Mouse (Mus musculus) midbrain, postnatal 0 days (tissue): ENCODE results near the gene Micu1. TPM values are rescaled to one million over a fixed set of nuclear protein-coding genes. Genes with fewer than 3 reads are reported as not detected.
A peak's percentile ranks its signal among the peaks of the same experiment; 100 is the strongest.

Experiments
- ATAC-seq: fragments of 200-750 bp; cut with Nextera tagmentation; 2 replicates; pipeline ENCODE4 v1.8.0; 2017; ENCODE audit warnings: moderate number of reproducible peaks, mild to moderate bottlenecking, moderate TSS enrichment, moderate library complexity; ENCODE audit not compliant: low FRiP score
- DNase-seq: peaks from one replicate; pipeline ENCODE4 v3.0.0-alpha.2; 2015; ENCODE audit warnings: low spot score
- H3K27ac ChIP-seq: fragments of 300-500 bp; sonication (generic); 2 replicates; pipeline ENCODE4 v1.5.1; 2014; ENCODE audit warnings: low read depth, mild to moderate bottlenecking, low read length, mixed read lengths
- H3K27me3 ChIP-seq: fragments of 300-500 bp; sonication (generic); 2 replicates; pipeline ENCODE4 v1.6.1; 2014; ENCODE audit warnings: low read length, control low read depth, mixed read lengths; ENCODE audit not compliant: insufficient read depth
- H3K36me3 ChIP-seq: fragments of 300-500 bp; sonication (generic); 2 replicates; pipeline ENCODE4 v1.6.1; 2014; ENCODE audit warnings: low read length, control low read depth, mixed read lengths; ENCODE audit not compliant: insufficient read depth
- H3K4me1 ChIP-seq: fragments of 300-500 bp; sonication (generic); 2 replicates; pipeline ENCODE4 v1.6.1; 2014; ENCODE audit warnings: mild to moderate bottlenecking, control low read depth, antibody characterized with exemption, low read length, mixed read lengths; ENCODE audit not compliant: insufficient read depth
- H3K4me2 ChIP-seq: fragments of 300-500 bp; sonication (generic); 2 replicates; pipeline ENCODE4 v1.6.1; 2014; ENCODE audit warnings: low read depth, mild to moderate bottlenecking, low read length, mixed read lengths; ENCODE audit not compliant: poor library complexity, severe bottlenecking
- H3K4me3 ChIP-seq: fragments of 300-500 bp; sonication (generic); 2 replicates; pipeline ENCODE4 v1.5.1; 2014; ENCODE audit warnings: low read depth, mild to moderate bottlenecking, low read length, moderate library complexity
- H3K9ac ChIP-seq: fragments of 300-500 bp; sonication (generic); replicated peaks from 2 replicates; pipeline ENCODE4 v1.6.1; 2014; ENCODE audit warnings: mild to moderate bottlenecking, low read length, moderate library complexity, mixed read lengths; ENCODE audit not compliant: poor library complexity, severe bottlenecking
- H3K9me3 ChIP-seq: fragments of 300-500 bp; sonication (generic); 2 replicates; pipeline ENCODE4 v1.6.1; 2016; ENCODE audit warnings: low read length, control low read depth
- CTCF ChIP-seq: IDR thresholded peaks from 2 replicates; pipeline ENCODE4 v1.5.1; 2016; ENCODE audit warnings: antibody characterized with exemption, mild to moderate bottlenecking
- WGBS: fragments of 180-500 bp; shearing (Covaris S2); extraction: QIAGEN DNeasy Blood & Tissue Kit; methylation state at CpG from one replicate; pipeline ENCODE4 v1.1.7; 2014; 5-methylcytosine and 5-hydroxymethylcytosine counted together
- polyA plus RNA-seq: library from polyadenylated mRNA; unstranded; fragments of >200 nt; fragmentation: Nextera tagmentation; extraction: Ambion mirVana; gene quantifications from 2 replicates; pipeline ENCODE4 v1.2.1, GENCODE M21; 2015
- total RNA-seq: library from RNA; depleted of rRNA; stranded (reverse); fragments of >200 nt; gene quantifications from 2 replicates; pipeline ENCODE4 v1.2.3, GENCODE M21; 2014

Micu1 gene
- total and polyA plus RNA-seq, 2 experiments from 2014 or later, result 61.1 to 70.9 TPM

DNA sequence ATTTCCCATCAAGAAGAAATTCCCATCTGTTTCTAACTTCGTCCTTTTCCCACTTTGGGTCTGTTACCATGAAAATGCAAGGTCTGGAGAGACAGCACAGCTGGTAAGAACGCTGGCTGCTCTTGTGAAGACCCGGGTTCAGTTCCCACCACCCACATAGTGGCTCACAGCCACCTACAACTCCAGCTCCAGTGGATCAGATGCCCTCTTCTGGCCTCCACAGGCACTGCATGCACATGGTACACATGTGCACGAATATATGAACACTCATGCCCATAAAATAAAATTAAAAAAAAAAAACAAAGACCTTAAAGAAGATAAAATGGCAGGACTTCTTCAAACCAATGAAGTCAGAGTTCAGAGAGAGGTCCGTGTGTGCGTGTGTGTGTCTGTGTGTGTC lies 127.6 kb downstream of the Micu1 start:
- H3K9ac ChIP-seq, result no peak overlapping the region
- H3K36me3 ChIP-seq, result peaks cover 20% of the 10 kb centered on the region
- no peak overlapping the region for H3K27ac ChIP-seq
- 98% methylated on average over 6 of the region's 6 CpGs for WGBS
- H3K4me3 ChIP-seq, result no peak overlapping the region
- H3K27me3 ChIP-seq, result no peaks in the 10 kb centered on the region
- H3K4me1 ChIP-seq, result no peaks in the 10 kb centered on the region
- TF ChIP-seq CTCF, result peak; percentile 34; the same call in 1 of the 2 replicates
- ATAC-seq (no peak), DNase-seq (no peak)
- no peaks in the 10 kb centered on the region for H3K9me3 ChIP-seq
- no peak overlapping the region for H3K4me2 ChIP-seq

DNA sequence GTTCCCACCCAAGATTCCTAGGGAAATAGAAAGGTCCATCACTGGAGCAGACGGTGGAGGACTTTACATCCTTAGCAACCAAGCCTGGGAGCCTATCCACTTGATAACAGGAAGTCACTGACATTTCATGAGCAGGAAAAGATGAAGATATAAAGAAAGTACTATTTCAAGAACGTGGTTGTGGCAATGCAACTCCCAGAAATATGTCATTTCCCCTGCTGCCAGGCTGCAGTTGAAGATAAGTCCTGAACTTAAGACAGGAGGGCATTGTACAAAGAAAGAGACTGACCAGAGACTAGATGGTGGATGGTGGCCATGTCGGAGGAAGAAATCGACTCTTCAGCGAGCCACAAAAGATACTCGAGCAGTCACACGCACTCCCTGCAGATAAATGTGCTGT lies 129.7 kb downstream of the Micu1 start:
- no peak overlapping the region for H3K27ac ChIP-seq
- H3K36me3 ChIP-seq, result peaks cover 20% of the 10 kb centered on the region
- no peak overlapping the region for H3K4me2 ChIP-seq
- no peak for DNase-seq
- WGBS, result 92% methylated on average over 7 of the region's 7 CpGs
- TF ChIP-seq CTCF, result no peak
- no peaks in the 10 kb centered on the region for H3K9me3 ChIP-seq
- H3K4me1 ChIP-seq, result no peaks in the 10 kb centered on the region
- H3K9ac ChIP-seq, result no peak overlapping the region
- no peak for ATAC-seq
- no peak overlapping the region for H3K4me3 ChIP-seq
- no peaks in the 10 kb centered on the region for H3K27me3 ChIP-seq

DNA sequence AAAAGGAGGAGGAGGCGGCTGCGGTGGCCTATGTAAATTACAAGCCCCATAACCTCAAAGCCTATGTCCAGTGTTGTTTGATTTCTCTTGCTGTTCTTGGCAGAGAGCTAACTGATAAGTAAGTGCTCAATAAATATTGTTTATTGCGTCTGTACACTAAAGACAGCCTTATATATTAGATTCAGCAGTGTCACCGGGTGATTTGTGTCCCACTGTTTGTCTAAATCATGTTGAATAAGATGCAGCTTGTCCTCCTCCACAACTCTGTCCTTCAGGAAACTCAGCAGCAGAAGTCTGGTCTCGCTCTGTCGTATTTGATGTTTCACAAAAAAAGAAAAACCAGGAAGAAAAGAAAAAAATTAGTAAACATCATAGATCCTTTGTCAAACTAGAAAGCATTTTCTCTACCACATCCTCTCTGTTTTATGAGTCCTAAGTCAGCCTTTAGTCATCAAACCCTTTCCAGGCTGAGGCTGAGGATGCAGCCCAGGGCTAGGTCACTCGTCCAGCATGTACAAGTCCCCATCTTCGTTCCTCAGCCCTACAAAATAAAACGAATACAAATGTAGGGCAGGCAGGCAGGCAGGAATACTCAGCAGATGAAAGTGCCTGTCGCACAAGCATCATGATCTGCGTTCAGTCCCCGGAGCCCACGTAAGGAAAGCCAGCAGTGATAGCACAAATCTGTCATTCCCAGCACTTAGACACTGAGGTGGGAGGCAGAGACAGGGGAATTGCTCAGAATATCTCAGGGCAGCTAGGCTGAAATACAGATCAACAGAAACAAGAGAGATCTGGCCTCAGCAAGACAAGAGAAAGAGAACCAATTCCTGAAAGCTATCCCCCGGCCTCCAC lies 133.3 kb downstream of the Micu1 start:
- 84% methylated on average over 14 of the region's 14 CpGs for WGBS
- H3K36me3 ChIP-seq, result no peaks in the 10 kb centered on the region
- H3K4me3 ChIP-seq, result no peak overlapping the region
- no peaks in the 10 kb centered on the region for H3K9me3 ChIP-seq
- H3K27me3 ChIP-seq, result no peaks in the 10 kb centered on the region
- DNase-seq (no peak), ATAC-seq (no peak)
- no peaks in the 10 kb centered on the region for H3K4me1 ChIP-seq
- H3K9ac ChIP-seq, result no peak overlapping the region
- H3K27ac ChIP-seq, result no peak overlapping the region
- no peak for TF ChIP-seq CTCF
- no peak overlapping the region for H3K4me2 ChIP-seq

DNA sequence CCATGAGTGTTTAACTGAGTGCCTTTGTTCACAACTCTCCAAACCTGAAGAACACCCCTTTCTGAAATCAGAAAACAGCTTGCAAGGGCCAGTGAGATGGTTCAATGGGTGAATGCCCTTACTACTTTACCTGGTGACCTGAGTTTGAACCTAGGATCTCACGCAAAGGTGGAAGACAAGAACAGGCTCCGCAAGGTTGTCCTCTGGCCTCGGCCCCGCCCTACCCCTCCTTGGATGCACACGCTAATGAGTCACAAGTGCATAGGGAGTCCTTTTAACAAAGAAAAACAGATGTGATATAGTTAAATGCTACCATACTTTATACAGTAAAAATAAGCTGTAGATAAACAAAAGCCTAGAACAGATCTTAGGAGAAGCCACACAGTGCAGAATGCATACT lies 135.2 kb downstream of the Micu1 start:
- H3K27me3 ChIP-seq, result no peaks in the 10 kb centered on the region
- H3K4me2 ChIP-seq, result no peak overlapping the region
- no peak for TF ChIP-seq CTCF
- no peak for DNase-seq
- no peaks in the 10 kb centered on the region for H3K36me3 ChIP-seq
- 97% methylated on average over 5 of the region's 5 CpGs for WGBS
- H3K4me3 ChIP-seq, result no peak overlapping the region
- no peaks in the 10 kb centered on the region for H3K9me3 ChIP-seq
- no peaks in the 10 kb centered on the region for H3K4me1 ChIP-seq
- H3K9ac ChIP-seq, result no peak overlapping the region
- no peak overlapping the region for H3K27ac ChIP-seq
- ATAC-seq, result no peak

DNA sequence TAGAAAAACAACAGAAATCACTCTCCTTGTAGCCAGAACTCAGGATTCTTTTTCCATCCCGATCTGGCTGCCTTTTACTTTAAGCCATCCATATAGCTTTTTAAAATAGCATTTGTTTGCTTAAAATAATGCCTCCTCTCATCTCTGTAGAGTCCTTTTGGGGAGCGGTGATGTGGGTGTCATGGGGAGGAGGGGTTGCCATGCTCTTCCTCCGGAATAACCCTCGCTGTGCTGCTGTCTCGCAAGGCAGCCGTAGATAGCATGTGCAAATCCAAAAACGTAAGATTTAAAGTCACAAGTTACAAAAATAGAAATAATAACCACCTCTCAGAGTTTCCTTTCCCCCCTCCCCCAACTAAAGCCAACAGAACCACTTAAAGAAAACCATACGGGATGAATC lies 139.2 kb downstream of the Micu1 start:
- no peak overlapping the region for H3K4me2 ChIP-seq
- TF ChIP-seq CTCF, result no peak

DNA sequence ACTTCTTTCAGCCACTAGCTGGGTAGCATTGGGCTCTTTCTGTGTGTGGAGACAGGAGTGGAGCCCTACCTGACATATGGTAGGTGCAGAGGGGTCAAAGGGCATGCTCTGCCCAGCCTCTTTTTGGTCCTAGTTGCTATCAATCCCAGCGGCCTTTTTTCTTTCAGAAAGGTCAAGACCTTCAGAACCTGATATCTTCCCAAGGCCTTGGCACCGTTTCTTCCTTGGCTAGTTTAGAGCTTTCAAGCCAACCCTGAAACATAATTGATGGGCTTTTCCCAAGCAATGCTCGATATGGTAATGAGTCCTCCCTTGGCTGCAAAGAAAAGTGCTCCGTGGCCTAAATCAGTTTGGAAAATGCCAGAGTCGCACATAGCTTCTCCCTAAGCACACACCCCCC lies 140.8 kb downstream of the Micu1 start:
- Histone ChIP-seq H3K36me3 (no peaks in the 10 kb centered on the region), H3K27ac (no peak overlapping the region), H3K4me2 (no peak overlapping the region), H3K27me3 (no peaks in the 10 kb centered on the region), H3K4me1 (no peaks in the 10 kb centered on the region), H3K9me3 (no peaks in the 10 kb centered on the region), H3K4me3 (no peak overlapping the region), H3K9ac (no peak overlapping the region)
- ATAC-seq (no peak), DNase-seq (no peak)
- no peak for TF ChIP-seq CTCF
- WGBS, result 41% methylated on average over 5 of the region's 5 CpGs

More for the DNA sequence above, 139.2 kb downstream of the Micu1 start:
- Histone ChIP-seq H3K27ac (no peak overlapping the region), H3K9me3 (no peaks in the 10 kb centered on the region), H3K27me3 (no peaks in the 10 kb centered on the region), H3K4me1 (no peaks in the 10 kb centered on the region), H3K36me3 (no peaks in the 10 kb centered on the region), H3K4me3 (no peak overlapping the region), H3K9ac (no peak overlapping the region)
- no peak for DNase-seq
- 92% methylated on average over 8 of the region's 8 CpGs for WGBS
- ATAC-seq, result no peak
